Mouse (Mus musculus) spleen, adult 2 months (tissue): ENCODE measurements around the gene Rasa1. TPM values are rescaled to one million over a fixed set of nuclear protein-coding genes. Genes with fewer than 3 reads are reported as not detected.

ENCODE experiments used
- DNase-seq, 2 experiments: peaks; one replicate each; pipeline versions ENCODE4 v3.0.0 to v3.0.0-alpha.2; 2012 to 2021; ENCODE audit warnings: low spot score in 2 of 2, low read depth in 1 of 2
- H3K27ac ChIP-seq: fragments of 200-500 bp; 2 replicates; pipeline ENCODE4 v1.5.1; 2012; ENCODE audit warnings: low read length, inconsistent platforms; ENCODE audit not compliant: insufficient read depth
- H3K27me3 ChIP-seq: fragments of 200-500 bp; 2 replicates; pipeline ENCODE4 v1.6.1; 2012; ENCODE audit warnings: mild to moderate bottlenecking, moderate library complexity, low read length, inconsistent platforms; ENCODE audit not compliant: control insufficient read depth, insufficient read depth
- H3K36me3 ChIP-seq: fragments of 200-500 bp; 2 replicates; pipeline ENCODE4 v1.6.1; 2012; ENCODE audit warnings: mild to moderate bottlenecking, low read length, inconsistent platforms; ENCODE audit not compliant: control insufficient read depth, insufficient read depth
- H3K4me1 ChIP-seq: fragments of 200-500 bp; 2 replicates; pipeline ENCODE4 v1.6.1; 2011; ENCODE audit warnings: inconsistent platforms; ENCODE audit not compliant: control insufficient read depth, insufficient read depth, insufficient read length
- H3K4me3 ChIP-seq: fragments of 200-500 bp; 2 replicates; pipeline ENCODE4 v1.5.1; 2011; ENCODE audit warnings: mild to moderate bottlenecking, inconsistent platforms; ENCODE audit not compliant: insufficient read depth, insufficient read length; ENCODE audit errors: extremely low read depth
- CTCF ChIP-seq: fragments of 200-500 bp; IDR thresholded peaks from 2 replicates; pipeline ENCODE4 v1.5.1; 2011; ENCODE audit warnings: mild to moderate bottlenecking, inconsistent platforms; ENCODE audit not compliant: insufficient read depth, insufficient read length, insufficient replicate concordance; ENCODE audit errors: extremely low read depth
- POLR2A ChIP-seq: fragments of 200-500 bp; IDR thresholded peaks from 2 replicates; pipeline ENCODE4 v1.6.1; 2011; ENCODE audit warnings: low read depth, low read length, inconsistent platforms
- WGBS: fragments of 180-500 bp; shearing (Covaris S2); methylation state at CpG from one replicate; pipeline ENCODE4 v1.1.7; 2018; 5-methylcytosine and 5-hydroxymethylcytosine counted together
- polyA plus RNA-seq: library from polyadenylated mRNA; depleted of rRNA; stranded (reverse); fragments of >200 nt; gene quantifications from 2 replicates; pipeline ENCODE4 v1.2.3, GENCODE M21; 2012

Rasa1 gene
- polyA plus RNA-seq, 1 experiment: 5.2 TPM

DNA sequence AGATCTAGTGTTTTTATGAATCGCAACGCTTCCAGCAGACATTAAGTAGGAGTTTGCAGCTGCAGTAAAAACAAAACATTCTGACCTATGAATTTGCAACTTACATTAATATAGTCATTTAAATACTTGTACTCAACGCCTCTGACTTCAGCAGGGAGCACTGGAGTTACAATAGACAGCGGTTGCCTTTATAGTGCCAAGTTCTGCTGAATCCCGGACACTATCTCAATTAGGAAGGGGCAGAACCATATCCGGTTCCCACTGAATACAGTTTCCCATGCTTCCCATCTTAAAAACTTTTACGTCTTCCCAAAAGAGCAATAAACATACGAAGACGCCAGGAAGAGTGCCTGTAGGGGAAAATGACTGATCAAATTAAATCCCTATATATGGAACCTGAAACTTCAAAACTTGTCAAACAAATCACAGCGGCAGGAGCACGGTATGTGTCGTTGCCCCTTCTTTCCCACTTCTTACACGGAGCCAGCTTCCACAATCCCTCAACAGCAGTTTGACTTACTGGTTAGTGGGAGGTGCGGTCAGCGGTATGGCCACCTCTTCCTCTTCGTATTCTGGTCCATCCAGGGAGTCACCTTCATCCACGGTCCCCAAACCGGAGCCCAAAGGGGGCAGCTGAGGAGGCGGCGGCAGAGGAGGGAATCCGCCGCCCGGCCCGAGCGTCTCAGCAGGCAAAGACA lies 905 bp downstream of the Rasa1 start:
- WGBS: 1% methylated on average over 25 of the region's 25 CpGs
- no peak for DNase-seq
- H3K36me3 ChIP-seq: no peaks in the 10 kb centered on the region
- H3K27me3 ChIP-seq: no peaks in the 10 kb centered on the region
- H3K4me3 ChIP-seq: peak overlapping the region; percentile 98
- H3K27ac ChIP-seq: peak overlapping the region; percentile 89
- no peaks in the 10 kb centered on the region for H3K4me1 ChIP-seq
- no peak for TF ChIP-seq CTCF
- no peak for TF ChIP-seq POLR2A

GRCm38 (mm10) chr13:85282626-85283025 lies 6.3 kb downstream of the Rasa1 start:
- H3K36me3 ChIP-seq: no peaks in the 10 kb centered on the region
- no peaks in the 10 kb centered on the region for H3K27me3 ChIP-seq
- no peak for DNase-seq
- TF ChIP-seq CTCF (no peak), POLR2A (no peak)
- no peaks in the 10 kb centered on the region; the same call in 1 of the 2 replicates for H3K4me1 ChIP-seq
- H3K27ac ChIP-seq: no peak overlapping the region
- no peak overlapping the region for H3K4me3 ChIP-seq

GRCm38 (mm10) chr13:85278951-85279350 lies 10.0 kb downstream of the Rasa1 start:
- Histone ChIP-seq H3K4me3 (no peak overlapping the region), H3K27ac (no peak overlapping the region), H3K4me1 (no peaks in the 10 kb centered on the region; the same call in 1 of the 2 replicates), H3K36me3 (no peaks in the 10 kb centered on the region), H3K27me3 (no peaks in the 10 kb centered on the region)
- TF ChIP-seq POLR2A: no peak
- no peak for TF ChIP-seq CTCF
- DNase-seq: no peak

GRCm38 (mm10) chr13:85274572-85274971 lies 14.4 kb downstream of the Rasa1 start:
- 100% methylated on average over 1 of the region's 1 CpGs for WGBS
- Histone ChIP-seq H3K27me3 (no peaks in the 10 kb centered on the region), H3K36me3 (no peaks in the 10 kb centered on the region), H3K27ac (no peak overlapping the region), H3K4me3 (no peak overlapping the region), H3K4me1 (no peaks in the 10 kb centered on the region; the same call in none of the 2 replicates)
- TF ChIP-seq POLR2A (no peak), CTCF (no peak)
- no peak for DNase-seq

DNA sequence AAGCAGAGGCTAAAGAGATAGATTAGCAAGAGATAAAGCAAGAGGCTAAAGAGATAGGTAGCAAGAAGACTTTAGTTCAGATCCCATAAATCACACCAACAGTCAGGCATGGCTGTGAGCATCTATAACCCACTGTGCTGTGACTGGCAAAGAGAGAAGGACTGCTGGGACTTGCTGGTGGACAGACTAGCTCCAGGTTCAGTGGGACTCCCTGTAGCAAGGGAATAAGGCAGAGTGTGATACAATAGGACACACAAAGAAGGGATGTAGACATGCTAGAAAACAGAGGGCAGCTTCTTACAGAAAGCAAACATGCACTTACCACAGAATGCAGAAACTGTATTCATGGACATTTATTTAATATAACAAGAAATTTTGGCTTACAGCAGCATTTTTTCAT lies 15.1 kb downstream of the Rasa1 start:
- TF ChIP-seq POLR2A: no peak
- no peak for TF ChIP-seq CTCF
- Histone ChIP-seq H3K4me3 (no peak overlapping the region), H3K4me1 (no peaks in the 10 kb centered on the region; the same call in none of the 2 replicates), H3K36me3 (no peaks in the 10 kb centered on the region), H3K27me3 (no peaks in the 10 kb centered on the region), H3K27ac (no peak overlapping the region)
- no peak for DNase-seq

DNA sequence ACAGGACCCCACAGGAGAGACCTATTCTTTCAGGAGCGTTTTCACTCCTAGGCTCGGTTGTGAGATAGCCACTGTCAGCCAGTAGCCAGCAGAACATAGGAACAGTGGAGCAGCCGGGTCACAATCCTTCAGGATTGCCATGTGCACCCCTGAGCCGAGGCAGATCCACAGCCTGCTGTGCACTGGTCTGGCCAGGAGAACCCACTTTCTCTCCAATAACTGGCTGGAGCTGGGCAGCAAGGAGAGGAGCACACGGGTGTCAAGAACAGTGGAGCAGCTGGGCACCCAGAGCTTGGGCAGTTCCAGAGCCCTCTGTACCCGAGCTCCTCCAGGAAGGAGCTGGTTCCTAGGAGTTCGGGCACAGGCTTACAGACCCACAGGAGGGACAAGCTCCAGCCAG lies 50.2 kb downstream of the Rasa1 start:
- Histone ChIP-seq H3K4me1 (no peaks in the 10 kb centered on the region), H3K36me3 (peaks cover 3% of the 10 kb centered on the region), H3K27ac (no peak overlapping the region), H3K4me3 (no peak overlapping the region), H3K27me3 (no peaks in the 10 kb centered on the region)
- DNase-seq: no peak
- TF ChIP-seq CTCF (no peak), POLR2A (no peak)
- 94% methylated on average over 7 of the region's 7 CpGs for WGBS

DNA sequence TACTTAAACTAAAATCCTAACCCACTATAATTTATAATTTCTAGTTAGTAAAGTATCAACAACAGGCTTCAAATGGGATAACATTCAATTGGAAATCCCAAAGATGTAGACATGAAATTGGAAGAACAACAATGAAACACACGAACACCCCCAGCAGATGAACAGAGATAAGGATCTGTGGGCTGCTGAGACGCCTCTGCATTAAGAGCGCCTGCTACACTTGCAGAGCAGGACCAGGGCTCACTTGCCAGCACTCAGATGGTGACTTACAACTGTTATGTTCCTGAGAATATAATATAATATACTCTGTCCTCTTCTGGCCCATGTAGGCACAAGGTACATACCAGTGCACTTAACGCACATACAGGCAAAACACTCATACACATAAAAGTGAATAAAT lies 70.3 kb downstream of the Rasa1 start:
- H3K27ac ChIP-seq: no peak overlapping the region
- H3K27me3 ChIP-seq: no peaks in the 10 kb centered on the region
- peaks cover 15% of the 10 kb centered on the region for H3K36me3 ChIP-seq
- TF ChIP-seq POLR2A (no peak), CTCF (no peak)
- DNase-seq: no peak
- WGBS: 80% methylated on average over 4 of the region's 4 CpGs
- no peaks in the 10 kb centered on the region for H3K4me1 ChIP-seq
- no peak overlapping the region for H3K4me3 ChIP-seq
